Mouse (Mus musculus) telencephalon, adult 2 months (tissue): ENCODE measurements around the gene Apobec1.
A peak's percentile ranks its signal among the peaks of the same experiment; 100 is the strongest.
"Not testable (repeated sequence)": the region's sequence is repeated elsewhere in the genome, so short reads cannot be mapped to it uniquely, and the experiment has no call there.

Source experiments
- DNase-seq: peaks from one replicate; pipeline ENCODE4 v3.0.0-alpha.2; 2011; ENCODE audit warnings: low read depth, low spot score

The Apobec1 gene

DNA sequence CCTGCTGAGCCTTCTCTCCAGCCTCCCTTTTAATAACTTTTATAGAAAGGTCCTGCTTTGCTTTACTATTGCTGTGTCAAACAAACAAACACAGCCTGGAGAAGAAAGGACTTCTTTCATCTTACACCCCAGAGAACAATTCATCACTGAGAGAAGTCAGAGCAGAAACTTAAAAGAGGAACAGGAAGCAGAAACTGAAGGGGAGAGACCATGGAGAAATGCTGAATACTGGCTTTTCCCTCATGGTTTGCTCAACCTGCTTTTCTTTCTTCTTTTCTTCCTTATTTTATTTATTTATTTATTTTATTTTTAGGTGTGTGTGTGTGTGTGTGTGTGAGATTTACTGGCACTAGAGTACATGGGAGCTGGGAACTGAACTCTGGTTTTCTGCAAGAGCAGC, 2.0 kb upstream of the Apobec1 start:
- DNase-seq: no peak

GRCm38 (mm10) chr6:122602992-122603322, 713 bp upstream of the Apobec1 start:
- no peak for DNase-seq

DNA sequence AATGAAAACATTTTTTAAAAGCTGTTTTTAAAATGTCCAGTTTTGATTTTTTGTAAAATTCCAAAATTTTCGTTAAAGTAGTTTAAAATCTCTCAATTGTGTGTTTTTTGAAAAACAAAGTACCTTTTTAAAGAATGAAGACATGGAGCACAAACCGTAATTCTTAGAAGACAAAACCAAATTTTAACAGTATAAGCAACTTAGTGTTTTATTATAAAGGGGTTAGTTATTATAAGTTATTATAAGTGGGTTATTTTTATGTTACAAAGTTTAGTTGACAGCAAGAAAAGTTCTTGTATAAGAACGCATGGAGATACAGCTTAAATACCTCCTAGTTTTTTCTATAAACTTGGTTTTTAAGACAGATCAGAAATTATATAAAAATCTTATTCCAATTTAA, 629 bp downstream of the Apobec1 start:
- DNase-seq: no peak

DNA sequence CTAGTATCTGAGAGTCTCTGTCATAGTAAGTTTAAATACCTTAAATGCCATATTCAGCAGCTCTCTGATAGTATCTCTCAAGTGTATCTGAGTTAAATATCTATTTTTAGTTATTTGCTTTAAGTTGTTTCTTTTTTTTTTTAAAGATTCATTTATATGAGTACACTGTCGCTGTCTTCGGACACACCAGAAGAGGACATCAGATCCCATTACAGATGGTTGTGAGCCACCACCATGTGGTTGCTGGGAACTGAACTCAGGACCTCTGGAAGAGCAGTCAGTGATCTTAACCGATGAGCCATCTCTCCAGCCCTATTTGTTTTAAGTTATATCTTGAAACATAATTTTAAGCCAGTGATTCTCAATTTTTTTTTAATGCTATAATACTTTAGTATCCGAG, 1.2 kb downstream of the Apobec1 start:
- DNase-seq: no peak

- DNase-seq: no peak
These were observed 2.1 kb downstream of the Apobec1 start for GRCm38 (mm10) chr6:122600066-122600646.

GRCm38 (mm10) chr6:122599054-122599737, 3.0 kb downstream of the Apobec1 start:
- DNase-seq: no peak

DNA sequence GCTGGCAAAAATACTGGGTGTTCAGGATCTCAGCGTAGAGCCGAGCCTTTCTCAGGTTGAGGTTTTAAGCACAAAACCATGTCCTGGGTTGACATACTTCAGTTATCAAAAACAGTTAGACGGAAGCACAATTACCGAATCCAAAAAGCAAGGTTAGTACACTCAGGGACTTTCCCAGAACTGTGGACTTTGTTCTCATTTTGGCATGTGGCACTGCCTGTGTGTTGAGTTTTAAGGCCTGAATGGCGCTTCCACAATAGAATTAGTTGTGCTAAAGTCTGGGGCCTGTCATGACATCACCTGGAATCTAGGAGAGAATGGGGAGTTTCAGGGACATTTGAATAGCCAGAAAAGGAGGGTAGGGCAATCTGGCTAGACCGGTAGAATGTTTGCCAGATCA, 3.8 kb downstream of the Apobec1 start:
- DNase-seq: no peak

DNA sequence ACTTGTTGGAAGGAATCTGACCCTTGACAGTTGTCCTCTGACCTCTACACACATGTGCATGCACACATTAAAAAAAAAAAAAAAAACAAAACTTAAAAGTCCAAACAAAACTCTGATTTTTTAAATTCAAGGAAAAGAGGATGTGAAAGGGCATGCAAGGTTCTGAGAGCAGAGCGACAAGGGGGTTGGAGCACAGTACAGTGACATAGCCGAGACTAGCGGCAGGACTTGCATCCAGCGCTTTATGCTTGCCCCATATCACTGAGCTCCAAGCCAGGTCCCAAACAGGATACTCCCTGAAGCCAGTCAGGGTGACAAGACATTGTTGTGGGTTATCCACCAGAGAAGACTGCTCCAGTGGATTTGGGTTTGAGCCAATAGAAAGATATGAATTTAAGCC, 4.2 kb downstream of the Apobec1 start:
- DNase-seq: no peak

DNA sequence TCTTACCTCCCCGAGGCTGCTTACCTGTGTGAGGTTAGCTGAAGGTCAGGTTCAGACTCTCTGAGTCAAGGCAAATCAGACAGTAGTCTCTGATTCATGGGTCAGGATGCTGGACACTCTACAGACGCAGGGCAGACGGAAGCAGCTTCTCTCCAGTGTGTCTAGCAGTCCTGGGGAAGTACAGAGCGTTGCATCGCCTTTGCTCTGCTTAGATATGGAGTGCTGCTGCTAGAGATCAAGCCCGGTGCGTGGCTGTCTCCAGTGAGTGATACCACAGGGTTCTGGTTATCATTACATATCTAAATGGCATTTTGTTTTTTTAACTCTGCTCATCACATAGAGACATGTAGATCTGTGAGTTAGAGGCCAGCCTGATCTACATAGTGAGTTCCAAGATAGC, 5.6 kb downstream of the Apobec1 start:
- no peak for DNase-seq

GRCm38 (mm10) chr6:122595637-122596036, 6.6 kb downstream of the Apobec1 start:
- DNase-seq: peak; percentile 8

GRCm38 (mm10) chr6:122592905-122593304, 9.3 kb downstream of the Apobec1 start:
- no peak for DNase-seq

GRCm38 (mm10) chr6:122591027-122591758, 11.1 kb downstream of the Apobec1 start:
- no peak for DNase-seq

DNA sequence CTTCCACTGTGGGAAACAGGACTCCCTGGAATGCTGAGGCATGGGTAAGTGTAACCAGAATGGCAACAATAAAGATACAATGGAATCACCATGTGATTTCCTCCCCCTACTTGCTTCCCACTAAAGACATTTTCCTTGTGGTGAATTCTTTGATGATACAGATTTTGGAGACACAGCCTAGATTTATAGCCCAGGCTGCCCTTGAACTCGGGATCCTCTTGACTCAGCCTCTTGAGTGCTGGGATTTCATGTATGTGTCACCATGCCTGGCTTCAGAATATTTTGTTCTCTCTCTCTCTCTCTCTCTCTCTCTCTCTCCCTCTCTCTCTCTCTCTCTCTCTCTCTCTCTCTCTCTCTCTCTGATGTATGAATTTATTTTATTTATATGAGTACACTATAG, 23.2 kb downstream of the Apobec1 start:
- DNase-seq: no peak

DNA sequence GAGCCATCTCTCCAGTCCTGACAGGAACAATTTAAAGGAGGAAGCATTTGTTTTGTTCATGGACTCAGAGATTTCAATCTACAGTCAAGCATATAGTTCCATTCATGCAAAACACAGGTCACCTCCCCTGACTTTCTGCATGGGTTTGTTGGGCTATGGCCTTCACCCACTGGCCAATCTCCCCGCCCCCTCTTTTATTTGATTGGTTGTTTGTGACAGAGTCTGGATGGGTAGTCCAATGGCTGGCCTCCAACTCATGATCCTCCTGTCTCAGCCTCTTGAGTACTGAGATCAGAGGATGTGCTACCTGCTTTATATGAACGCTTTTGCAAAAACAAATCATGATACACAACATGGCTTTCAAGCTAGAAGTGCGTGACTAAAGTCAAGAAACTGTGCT, 25.2 kb downstream of the Apobec1 start:
- no peak for DNase-seq

DNA sequence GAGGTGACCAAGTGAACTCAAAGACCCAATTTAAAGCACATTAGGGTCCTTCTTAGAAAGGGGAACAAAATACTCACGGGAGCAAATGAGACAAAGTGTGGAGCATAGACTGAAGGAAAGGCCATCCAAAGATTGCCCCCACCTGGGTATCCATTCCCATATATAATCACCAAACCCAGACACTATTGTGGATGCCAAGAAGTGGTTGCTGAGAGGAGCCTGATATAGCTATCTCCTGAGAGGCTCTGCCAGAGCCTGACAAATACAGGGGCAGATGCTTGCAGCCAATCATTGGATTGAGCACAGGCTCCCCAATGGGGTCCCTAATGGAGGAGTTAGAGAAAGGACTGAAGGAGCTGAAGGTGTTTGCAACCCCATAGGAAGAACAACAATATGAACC, 27.2 kb downstream of the Apobec1 start:
- DNase-seq: not testable (repeated sequence)

DNA sequence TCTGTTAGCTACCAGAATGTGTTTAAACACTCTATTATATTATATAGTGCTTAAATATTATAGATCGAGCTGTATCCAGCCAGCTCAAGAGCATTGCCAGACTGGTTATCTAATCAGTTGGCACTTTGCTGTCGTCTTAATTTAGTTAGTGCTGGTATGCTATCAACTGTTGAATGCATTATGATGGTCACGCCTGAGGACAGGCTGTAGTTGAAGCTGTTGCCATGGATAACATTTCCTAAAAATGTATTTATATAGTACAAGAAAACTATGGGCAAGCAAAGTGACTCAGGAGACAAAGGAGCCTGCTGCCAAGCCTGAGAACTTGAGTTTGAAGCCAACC, 30.7 kb downstream of the Apobec1 start:
- DNase-seq: no peak

DNA sequence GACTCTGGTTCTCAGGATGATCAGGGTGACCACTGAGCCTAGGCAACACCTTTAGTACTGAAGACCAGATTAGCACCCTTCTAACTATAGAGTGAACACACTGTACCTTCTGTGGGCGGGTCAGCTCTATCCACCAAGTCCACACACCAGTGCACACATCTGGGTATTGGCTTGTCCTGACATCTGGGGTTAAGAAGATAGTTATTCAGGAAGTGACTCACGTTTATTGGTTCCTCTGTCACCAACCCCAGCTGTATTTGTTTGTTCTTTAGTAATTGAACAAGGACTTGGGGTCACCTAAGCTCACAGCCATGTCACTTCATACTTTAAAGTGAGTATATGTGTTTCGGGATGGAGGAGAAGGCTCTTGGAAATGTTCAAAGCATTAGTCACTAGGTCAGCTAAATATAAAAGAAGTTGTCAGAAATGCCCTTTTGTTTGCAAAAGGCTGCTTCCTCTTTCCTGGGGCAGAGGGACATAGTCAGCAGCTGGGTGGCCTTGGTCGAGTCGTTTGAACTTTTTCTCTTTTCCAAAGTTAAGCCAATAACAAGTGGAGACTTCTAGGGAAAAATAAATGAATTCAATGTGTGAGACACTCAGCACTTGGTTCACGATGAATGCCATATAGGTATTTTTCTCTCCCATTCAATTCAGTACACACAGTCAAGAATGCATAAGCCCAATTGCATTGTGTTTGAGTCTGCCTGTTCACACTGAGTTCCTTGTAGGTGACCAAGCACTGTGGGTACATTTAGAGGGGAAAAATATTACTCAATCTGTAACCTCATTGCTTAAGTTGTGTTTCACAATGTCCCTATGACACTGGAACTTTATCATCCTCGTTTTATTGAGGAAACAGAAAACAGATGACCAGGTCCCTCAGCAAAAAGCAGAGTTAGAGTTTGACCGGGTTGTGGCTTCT, 31.3 kb downstream of the Apobec1 start:
- DNase-seq: no peak

- DNase-seq: no peak
These were observed 32.5 kb downstream of the Apobec1 start for GRCm38 (mm10) chr6:122569762-122570161.

GRCm38 (mm10) chr6:122569113-122569512, 33.1 kb downstream of the Apobec1 start:
- no peak for DNase-seq

DNA sequence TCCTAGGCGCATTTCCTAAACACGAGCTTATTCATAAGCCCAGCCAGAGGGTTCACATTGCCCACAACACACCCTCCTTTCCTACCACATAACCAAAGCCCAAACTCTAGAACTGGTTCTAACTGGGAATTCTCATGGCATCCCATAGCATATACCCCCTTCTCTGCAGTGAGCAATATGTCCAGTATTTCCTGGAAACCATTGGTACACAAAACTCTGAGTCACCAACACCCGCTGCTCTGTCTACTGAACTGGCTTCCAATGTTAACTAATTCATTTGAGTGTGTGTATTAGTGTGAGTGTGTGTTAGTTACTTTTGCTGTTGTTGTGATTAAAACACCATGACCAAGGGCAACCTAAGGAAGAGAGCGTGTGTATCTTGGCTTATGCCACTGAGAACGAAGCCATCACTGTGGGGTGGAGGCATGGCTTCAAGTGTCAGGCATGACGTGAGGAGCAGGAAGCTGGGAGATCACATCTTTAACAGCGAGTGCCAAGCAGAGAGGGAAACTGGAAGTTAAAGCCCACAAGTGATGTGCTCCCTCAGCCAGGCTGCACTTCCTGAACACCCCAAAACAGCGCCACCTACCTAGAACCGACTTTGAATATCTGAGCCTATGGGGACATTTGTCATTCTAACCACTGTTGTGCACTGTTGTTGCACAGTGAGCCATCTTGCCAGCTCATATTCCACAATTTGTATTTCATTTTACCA, 37.0 kb downstream of the Apobec1 start:
- no peak for DNase-seq

GRCm38 (mm10) chr6:122562463-122562862, 39.8 kb downstream of the Apobec1 start:
- peak; percentile 34 for DNase-seq

- DNase-seq: no peak
These were observed 41.2 kb downstream of the Apobec1 start for GRCm38 (mm10) chr6:122561005-122561404.
